Mouse (Mus musculus): ENCODE data around the gene Tmem201.
"Not testable (repeated sequence)": the region's sequence is repeated elsewhere in the genome, so short reads cannot be mapped to it uniquely, and the experiment has no call there.

The Tmem201 gene

DNA sequence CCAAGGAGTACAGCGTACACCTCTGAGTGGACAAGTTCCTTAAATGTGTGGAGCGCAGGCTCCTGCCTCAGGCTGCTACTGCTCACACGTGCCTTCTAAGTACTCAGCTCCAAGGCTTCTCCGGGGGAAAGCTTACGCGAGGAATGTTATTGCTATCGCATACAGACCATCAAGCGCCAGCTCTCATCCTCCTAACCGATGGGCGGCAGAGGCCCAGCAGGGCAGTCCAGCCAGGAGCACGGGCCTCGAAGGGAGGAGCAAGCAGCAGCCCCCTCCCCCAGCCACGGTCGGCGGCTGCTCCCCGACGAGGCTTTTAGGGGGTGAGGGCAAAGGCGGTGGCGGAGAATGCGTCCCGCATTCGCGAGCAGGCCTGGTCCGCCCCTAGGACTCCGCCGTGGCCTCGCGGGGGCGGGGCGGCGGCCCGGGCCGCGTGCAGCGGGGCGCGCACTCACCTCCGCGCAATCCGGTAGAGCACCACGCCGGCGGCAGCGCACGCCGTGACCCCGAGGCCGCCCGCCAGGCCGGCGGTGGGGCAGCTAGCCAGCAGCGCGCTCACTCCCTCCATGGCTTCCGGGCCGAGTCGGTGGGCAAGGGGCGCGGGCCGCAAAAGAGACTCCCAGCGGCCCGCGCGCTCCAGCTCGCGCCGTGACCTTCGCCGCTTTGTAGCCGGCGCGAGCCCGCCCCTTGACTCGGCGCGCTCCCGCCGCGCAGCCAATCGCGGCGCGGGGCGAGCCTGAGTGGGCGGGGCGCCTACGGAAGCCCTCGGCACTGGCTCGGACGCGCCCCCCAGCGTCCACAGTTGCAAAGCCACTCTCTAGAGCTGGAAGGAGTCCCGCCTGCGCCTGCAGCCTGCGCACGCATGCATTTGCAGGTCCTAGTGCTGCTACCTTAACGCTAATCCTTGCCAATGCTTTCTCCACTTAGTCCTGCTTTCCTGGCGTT lies at the start of gene Tmem201:
Gene Tmem201, minus strand, starts transcription at position 662 of the 942 bp plus-strand sequence.
- peak; percentile 93 to 98 for DNase-seq (ENCODE audit: low spot score in 2 of 2)

DNA sequence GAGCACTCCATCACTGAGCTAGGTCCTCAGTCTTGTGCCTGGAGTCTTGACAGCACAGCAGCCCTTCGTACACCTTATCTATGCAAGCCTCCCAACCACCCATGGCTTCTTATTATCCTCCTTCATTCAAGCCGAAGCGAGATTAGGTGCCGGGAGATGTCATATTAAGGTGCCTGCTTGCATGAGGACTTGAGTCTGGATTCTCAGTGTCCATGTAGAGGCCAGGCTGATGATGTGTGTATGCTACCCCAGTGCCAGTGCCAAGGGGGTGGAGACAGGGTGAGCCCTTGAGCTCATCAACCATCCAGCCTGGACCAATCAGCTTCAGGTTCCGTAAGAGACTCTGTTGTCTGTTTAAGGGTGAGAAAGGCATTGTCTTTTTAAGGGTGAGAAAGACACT lies 47.1 kb upstream of the Tmem201 start:
- no peak for DNase-seq (ENCODE audit: low spot score in 2 of 2)

DNA sequence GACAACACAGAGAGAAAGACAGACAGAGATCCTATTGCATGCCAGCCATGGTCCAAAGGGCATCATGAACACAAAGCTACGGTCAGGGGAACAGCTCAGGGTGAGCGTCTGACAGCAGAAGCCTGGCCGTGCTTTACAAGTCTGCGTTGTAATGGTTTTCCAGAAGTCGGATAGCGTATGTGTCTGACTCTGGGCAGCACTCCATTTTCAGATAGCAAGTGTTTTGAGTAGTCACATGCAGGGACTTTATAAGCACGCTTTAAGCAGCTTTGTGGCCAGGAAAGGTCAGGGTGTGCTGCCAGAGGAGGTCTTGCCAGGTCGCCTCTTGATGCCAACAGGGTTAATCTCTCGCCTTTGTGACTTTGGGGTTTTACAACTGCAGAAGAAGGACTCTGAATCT lies 46.5 kb upstream of the Tmem201 start:
- DNase-seq (ENCODE audit: low spot score in 2 of 2), result no peak

DNA sequence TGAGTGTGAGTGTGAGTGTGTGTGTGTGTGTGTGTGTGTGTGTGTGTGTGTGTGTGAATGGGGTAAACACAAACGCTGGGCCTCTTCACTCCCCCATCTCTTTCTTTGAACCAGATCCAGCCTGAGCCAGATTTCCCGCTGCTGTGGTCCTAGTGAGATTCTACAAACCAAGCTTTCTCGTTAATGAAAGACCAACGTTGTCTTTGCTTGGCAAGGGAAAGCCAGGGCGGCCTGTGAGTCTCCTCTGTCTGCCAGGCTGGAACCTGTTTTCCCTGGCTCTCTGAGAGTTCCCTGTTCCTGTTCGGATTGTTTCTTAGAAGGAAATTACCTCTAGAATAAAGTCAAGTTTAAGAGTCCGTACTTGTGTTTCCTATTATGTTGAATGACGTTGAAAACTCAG lies 45.1 kb upstream of the Tmem201 start:
- no peak for DNase-seq (ENCODE audit: low spot score in 2 of 2)

DNA sequence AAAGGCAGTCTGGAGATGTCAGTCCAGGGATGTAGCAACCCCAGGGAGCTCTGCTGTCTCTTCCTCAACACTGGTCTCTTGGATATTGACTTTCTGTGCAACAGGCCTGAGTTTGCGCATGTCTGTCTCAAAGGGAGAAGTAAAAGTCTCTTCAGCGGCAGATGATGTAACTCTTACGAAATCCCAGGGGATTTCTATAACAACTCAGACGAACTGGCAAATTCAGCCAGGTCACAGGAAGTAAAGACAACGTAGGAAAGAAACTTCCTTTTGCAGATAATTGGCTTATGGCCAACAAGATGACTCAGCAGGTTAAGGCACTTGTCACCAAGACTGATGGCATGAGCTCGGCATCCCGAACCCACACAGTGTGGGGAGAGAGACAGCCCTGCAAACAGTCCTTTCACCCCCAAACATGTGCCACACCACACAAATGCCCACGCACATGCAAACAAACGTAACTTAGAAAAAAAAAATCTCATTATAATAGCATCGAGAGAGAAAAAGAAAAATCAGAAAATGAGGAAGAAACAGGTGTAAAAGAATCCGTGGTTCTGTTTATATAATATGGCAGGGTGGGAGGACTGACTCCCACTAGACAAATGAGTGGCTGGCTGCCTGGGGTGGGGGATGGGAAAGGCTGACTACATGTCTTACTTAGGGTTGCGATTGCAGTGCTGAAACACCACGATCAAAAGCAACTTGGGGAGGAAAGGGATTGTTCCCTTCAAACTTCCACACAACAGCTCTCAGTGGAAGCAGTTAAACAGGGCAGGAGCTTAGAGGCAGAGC lies 42.9 kb upstream of the Tmem201 start:
- DNase-seq (ENCODE audit: low spot score in 2 of 2), result no peak

DNA sequence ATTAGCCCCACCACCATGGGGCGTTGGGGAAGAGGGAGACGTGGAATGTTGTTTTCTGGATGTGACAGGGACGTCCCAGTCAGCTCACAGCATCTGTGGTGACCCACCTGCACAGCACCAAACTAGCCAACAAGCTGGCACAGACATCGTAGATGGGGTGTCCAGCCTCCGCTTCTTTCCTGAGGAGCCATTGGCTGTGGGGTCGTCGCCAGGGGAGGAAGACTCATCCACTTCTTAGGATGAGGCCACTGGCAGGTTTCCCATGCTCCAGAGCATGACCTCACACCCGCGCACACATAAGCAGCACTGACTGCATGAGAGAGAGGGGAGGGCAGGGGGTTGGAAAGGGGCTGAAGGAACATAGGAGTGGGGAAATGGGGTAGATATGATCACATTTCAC lies 42.1 kb upstream of the Tmem201 start:
- DNase-seq (ENCODE audit: low spot score in 2 of 2), result no peak

DNA sequence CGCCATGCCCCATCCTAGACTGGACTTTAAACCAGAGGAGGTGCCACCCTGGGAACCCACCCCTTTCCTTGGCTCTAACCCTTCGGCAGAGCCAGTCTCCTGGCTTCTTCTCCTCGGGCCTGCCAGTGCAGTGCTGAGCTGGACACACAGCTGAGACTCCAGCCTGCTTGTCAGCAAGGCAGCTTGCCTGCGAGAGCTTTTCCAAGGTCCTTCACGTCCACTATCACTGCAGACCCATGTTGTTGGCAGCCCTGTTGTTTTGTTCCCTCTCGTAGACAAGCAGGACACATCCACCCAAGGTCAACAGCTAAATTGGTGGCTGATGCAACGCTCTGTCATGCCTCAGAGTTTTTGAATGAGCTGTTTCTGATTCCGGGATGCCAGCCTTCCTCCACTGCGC lies 39.3 kb upstream of the Tmem201 start:
- DNase-seq (ENCODE audit: low spot score in 2 of 2), result no peak

DNA sequence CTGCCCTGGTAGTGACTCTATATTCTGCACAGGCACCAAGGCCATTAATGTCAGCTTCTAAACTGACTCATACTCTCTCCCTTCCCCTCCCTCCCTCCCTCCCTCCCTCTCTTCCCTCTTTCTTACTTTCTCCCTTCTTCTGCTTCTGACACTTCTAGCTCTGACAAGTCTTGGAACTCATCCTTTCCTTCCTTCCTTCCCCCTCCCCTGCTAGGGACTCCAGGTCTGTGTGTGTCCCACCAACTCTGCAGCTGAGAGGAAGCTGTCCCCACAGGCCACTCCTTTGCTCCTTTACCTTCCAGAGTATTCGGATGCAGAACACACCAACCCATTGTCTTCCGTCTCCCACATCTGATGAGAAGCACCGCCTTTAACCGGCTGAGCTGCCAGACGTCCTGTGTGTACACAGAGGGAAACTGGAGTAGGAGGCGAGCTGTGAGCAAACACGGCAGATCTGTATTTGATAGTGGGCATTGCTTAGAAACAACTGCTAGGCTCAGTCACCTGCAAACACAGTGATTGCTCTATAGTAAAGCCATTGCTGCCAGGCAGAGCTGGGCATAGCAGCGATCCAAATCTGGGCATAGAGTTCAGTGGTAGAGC lies 38.0 kb upstream of the Tmem201 start:
- no peak for DNase-seq (ENCODE audit: low spot score in 2 of 2)

DNA sequence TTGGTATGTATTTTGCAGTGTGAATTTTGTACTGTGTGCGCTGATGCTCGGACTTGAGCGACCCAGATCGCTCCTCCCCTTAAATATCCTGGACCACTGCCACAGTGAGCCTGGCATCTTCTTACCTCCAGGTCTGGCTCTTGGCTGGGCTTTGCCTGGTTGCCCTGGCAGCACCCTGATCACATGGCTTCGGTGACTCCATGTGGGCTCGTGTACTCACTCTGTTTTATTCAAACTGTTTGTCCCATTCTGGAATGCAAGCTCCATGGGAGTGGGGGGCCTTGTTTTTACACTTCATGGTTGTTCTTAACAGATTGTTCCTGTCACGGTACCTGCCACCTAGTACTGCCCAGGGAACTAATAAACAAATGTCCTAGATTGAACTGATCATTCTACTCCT lies 37.5 kb upstream of the Tmem201 start:
- no peak for DNase-seq (ENCODE audit: low spot score in 2 of 2)

DNA sequence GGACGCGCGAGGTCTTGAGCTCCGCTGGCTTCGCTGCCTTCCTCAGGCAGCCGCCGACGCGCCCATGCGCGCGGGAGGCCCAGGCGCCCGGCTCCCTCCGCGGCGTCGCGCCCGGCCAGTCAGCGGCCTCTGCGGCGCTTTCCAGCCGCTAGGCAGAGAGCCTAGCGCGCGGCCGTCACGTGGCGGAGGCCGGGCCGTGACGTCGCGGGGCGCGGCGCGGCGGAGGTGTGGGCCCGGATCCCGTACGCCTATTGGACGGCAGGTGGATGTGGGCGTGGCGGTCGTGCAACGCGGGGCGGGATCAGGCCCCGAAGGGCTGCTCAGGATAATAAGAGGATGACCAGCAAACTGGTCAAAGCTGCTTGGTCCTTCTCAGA lies 36.2 kb upstream of the Tmem201 start, which contains the start of gene Slc25a33:
Gene Slc25a33, minus strand, starts transcription at position 184 of the 377 bp plus-strand sequence.
- DNase-seq (ENCODE audit: low spot score in 2 of 2), result peak; percentile 91 to 95

DNA sequence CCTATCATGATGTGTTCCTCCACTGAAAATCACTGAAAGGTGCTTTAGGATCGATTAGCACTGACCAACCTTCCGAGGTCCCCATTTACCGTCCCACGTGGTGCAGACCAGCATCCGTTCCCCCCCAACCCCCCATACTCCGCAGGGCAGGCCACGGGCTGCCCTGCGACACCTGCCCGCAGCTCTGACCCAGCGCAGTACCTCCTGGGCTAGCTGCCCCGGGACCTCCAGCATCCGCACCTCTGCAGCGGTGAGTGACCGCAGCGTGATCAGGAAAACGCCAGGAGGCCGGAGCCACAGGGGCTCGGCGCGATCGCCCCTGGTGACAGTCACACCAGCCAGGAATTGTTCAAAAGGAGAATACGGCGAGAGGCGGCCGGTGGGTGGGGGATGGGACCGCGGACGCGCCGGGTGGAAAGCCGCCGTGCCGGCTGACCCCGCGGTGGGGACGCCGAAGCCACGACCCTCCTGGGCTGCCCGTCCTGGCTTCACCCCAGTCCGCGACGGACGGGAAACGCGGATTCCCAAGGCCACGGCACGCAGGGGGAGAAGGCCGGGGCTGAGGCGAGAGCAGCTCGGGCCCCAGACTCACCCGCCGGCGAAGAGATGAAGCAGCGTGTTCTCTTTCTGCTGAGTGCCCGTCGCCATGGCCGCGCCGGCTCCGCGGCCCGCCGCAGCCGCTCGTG lies 35.7 kb upstream of the Tmem201 start:
- DNase-seq (ENCODE audit: low spot score in 2 of 2), result peak in 1 of 2 experiments; percentile 56

DNA sequence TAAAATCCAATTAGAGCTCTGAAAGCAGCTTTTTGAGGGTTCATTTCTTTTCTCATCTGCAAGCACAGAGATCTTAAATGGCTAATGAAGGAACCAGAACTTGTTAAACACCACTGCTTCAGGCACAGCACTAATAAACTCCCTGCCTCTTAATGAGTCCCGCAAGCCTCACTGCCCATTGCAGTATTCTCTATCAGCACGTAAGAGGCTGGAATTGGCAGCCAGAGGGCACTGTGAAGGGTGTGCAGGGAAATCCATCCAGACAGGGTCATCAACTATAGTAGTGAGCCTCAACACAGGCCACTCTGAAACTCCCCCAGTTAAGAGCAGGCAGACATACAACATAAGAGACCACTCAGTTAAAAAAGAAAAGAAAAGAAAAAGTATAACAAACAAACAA lies 34.5 kb upstream of the Tmem201 start:
- no peak for DNase-seq (ENCODE audit: low spot score in 2 of 2)

DNA sequence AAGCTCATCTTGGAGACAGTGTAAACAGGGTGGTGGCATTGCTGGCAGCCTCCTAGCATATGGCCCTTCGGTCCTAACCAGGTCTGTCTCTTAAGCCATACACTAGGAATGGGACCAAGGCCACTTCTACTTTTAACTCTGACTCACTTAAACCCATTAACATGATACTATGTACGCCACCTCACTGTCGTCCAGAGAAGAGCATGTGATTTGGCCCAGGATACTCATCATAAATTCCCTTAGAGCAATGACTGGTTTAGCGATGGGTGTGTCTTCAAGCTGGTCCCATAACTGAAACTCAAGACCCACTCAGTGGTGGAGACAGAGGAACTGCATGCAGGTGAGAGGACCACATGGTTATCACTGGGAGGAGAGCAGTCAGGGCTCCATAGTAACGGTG lies 27.4 kb upstream of the Tmem201 start:
- DNase-seq (ENCODE audit: low spot score in 2 of 2), result no peak

DNA sequence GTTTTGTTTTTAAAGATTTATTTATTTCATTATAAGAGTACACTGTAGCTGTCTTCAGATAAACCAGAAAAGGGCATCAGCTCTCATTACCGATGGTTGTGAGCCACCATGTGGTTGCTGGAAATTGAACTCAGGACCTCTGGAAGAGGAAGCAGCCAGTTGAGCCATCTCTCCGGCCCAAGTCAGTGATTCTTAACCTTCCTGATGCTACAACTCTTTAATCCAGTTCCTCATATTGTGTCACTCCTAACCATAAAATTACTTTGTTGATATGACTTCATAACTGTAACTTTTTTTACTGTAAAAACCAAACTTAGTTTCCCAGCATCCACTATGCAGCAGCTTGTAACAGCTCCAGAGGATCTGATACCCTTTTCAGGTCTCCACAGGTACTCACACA lies 25.5 kb upstream of the Tmem201 start:
- no peak for DNase-seq (ENCODE audit: low spot score in 2 of 2)

DNA sequence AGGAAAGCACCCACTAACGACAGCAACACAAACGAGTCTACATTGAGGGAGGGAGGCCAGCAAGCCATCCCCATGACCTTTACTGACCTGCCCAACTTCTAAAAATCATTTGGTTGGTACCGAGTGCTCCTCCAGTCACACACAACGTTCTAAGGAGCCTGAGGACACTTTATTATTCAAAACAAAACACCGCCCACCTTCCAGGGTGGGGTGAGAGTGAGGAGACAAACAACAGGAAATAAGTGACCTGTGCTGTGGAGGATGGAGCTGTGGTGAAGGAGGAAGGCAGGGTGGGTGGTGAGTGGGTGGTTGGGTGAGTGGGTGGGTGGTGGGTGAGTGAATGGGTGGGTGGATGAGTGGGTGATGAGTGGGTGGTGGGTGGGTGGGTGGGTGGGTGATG lies 21.7 kb upstream of the Tmem201 start:
- DNase-seq (ENCODE audit: low spot score in 2 of 2), result no peak

DNA sequence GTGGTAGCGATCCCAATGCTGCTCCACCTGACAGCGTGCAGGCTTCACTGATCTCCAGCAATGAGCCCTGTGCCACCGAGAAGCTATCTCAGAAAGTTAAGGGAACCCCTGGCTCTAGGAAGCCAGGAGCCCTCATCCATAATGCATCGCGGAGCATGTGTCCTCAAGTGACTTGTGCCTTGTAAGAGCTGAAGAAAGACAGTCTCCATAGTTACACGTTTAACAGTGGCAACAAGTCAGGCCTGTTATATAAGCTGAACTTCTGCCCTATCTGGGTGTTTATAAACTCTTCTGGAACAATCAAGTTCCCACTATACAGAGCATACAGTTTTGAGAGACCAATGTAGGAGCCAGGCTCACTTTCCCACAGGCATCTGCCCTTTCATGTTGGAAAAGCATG lies 20.6 kb upstream of the Tmem201 start:
- DNase-seq (ENCODE audit: low spot score in 2 of 2), result no peak

DNA sequence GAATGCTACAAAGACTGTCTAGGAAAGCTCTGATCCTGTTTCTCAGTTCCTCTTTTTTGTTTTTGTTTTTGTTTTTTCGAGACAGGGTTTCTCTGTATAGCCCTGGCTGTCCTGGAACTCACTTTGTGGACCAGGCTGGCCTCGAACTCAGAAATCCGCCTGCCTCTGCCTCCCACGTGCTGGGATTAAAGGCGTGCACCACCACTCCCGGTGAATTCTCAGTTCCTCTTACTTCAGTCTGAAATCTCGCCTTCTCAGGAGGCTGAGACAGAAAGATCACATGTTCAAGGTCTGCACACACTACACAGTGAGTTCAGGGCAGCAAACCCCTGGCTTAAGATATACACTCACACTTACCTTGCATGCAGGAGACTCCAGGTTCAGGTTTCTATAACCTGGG lies 18.7 kb upstream of the Tmem201 start:
- DNase-seq (ENCODE audit: low spot score in 2 of 2), result not testable (repeated sequence)

DNA sequence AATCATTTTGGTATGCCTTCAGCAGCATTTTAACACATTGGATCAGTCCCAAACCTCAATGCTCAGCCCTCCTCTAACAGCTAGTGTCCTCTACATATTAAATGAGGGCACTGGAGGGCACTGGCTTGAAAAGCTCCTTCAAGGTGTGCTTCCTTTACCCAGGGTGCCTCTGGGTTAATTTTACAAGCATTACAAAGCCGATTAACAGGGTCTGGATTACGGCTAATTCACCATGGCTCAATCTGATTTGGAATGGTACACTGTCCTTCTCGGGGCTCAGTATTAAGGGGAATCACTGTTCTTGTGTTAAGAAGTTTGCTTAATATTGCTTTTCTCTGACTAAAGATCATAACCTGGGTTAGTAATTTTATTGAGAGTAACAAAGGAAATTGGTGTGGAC lies 15.0 kb upstream of the Tmem201 start:
- no peak for DNase-seq (ENCODE audit: low spot score in 2 of 2)

DNA sequence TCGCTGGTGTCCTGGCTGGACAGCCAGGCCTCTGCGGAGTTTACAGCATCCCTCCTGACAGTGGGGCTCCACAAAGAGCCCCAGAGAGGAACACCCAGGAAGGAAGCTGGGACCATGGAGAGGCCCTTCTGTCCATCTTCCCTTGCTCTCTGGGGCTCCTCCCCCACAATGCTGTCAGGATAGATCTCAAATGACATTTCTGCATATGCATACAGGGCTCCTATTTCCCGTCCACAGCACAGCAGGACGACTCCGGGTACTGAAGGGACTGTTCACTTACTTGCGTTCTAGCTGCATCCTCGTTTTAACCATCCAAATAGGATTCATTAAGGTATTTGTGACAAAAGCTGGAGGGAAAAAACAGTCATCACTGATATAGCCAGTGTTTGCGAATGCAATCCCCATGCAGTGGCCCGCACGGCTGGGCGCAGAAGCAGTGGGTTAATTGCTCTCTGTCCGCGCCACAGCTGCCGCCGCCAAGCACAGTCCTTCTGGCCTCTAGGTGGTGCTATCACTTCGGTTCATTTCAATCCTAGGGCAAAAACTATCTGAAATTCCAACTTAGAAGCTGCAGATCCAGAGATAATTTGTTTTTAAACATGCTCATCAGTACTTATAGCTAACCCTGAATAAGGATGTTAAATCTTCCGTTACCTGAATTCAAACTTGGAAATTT lies 14.4 kb upstream of the Tmem201 start:
- peak in 1 of 2 experiments; percentile 72 for DNase-seq (ENCODE audit: low spot score in 2 of 2)

DNA sequence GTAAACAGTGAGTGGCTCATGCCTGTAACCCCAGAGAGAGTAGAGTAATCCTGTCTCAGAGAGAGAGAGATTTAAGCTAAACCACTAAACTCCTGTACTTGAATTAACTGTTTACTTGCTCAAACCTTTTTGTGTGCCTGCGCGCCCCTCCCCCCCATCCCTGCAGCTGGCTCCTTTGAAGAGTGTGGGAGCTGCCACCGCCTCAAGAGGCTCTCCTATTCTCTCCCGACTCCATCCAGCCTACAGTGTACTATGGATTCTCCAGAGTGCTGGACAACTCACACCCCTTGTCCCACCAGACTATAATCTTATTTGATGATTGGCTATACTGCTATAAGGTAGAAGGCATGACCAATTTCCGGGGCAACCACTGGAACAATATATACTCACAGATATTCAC lies 12.8 kb upstream of the Tmem201 start:
- DNase-seq (ENCODE audit: low spot score in 2 of 2), result no peak

DNA sequence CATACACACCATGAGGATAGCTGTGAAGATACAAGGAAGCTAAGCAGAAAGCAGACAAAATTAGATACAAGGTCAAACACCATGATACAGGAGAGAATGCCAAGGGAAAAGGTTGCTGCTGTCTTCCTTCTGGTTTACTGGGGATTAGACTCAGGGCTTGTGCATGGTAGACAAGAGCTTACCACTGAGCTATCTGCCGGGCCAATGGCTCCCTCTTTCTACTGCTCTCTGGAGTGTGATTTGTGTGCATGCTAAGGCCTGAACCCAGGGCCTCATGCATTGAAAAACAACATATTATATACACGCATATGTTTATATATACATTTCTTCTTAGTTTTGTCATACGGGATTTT lies 11.8 kb upstream of the Tmem201 start:
- DNase-seq (ENCODE audit: low spot score in 2 of 2), result not testable (repeated sequence)

Measured in cerebellum, postnatal 4 days (tissue).